Mouse (Mus musculus) lung, postnatal 0 days (tissue): ENCODE data around the gene Znrd1as. TPM values are rescaled to one million over a fixed set of nuclear protein-coding genes. Genes with fewer than 3 reads are reported as not detected.

Experiments
- ATAC-seq: fragments of 200-750 bp; cut with Nextera tagmentation; 2 replicates; pipeline ENCODE4 v1.8.0; 2017; ENCODE audit warnings: moderate library complexity
- DNase-seq: peaks from one replicate; pipeline ENCODE4 v3.0.0-alpha.2; 2016; ENCODE audit warnings: low spot score
- H3K27ac ChIP-seq: fragments of 300-500 bp; sonication (generic); 2 replicates; pipeline ENCODE4 v1.5.1; 2014; ENCODE audit warnings: antibody characterized with exemption, mild to moderate bottlenecking, low read length, mixed read lengths
- H3K27me3 ChIP-seq: fragments of 300-500 bp; sonication (generic); replicated peaks from 2 replicates; pipeline ENCODE4 v1.6.1; 2014; ENCODE audit warnings: low read length, mixed read lengths; ENCODE audit not compliant: insufficient read depth
- H3K36me3 ChIP-seq: fragments of 300-500 bp; sonication (generic); 2 replicates; pipeline ENCODE4 v1.6.1; 2014; ENCODE audit warnings: low read length, mixed read lengths; ENCODE audit not compliant: insufficient read depth
- H3K4me1 ChIP-seq: fragments of 300-500 bp; sonication (generic); 2 replicates; pipeline ENCODE4 v1.6.1; 2014; ENCODE audit warnings: antibody characterized with exemption, low read depth, low read length, mixed read lengths; ENCODE audit not compliant: insufficient read depth
- H3K4me2 ChIP-seq: fragments of 300-500 bp; sonication (generic); replicated peaks from 2 replicates; pipeline ENCODE4 v1.6.1; 2014; ENCODE audit warnings: low read depth, mild to moderate bottlenecking, low read length, moderate library complexity, mixed read lengths
- H3K4me3 ChIP-seq: fragments of 300-500 bp; sonication (generic); 2 replicates; pipeline ENCODE4 v1.5.1; 2014; ENCODE audit warnings: low read depth, low read length
- H3K9ac ChIP-seq: fragments of 300-500 bp; sonication (generic); replicated peaks from 2 replicates; pipeline ENCODE4 v1.6.1; 2014; ENCODE audit warnings: low read depth, mild to moderate bottlenecking
- H3K9me3 ChIP-seq: fragments of 300-500 bp; sonication (generic); 2 replicates; pipeline ENCODE4 v1.6.1; 2016; ENCODE audit warnings: low read length, mixed read lengths
- CTCF ChIP-seq: IDR thresholded peaks from 2 replicates; pipeline ENCODE4 v1.5.1; 2016; ENCODE audit warnings: antibody characterized with exemption, mild to moderate bottlenecking
- EP300 ChIP-seq: IDR thresholded peaks from 2 replicates; pipeline ENCODE4 v1.6.1; 2016; ENCODE audit warnings: antibody characterized with exemption, mild to moderate bottlenecking, control low read depth
- WGBS: fragments of 180-500 bp; shearing (Covaris S2); extraction: QIAGEN DNeasy Blood & Tissue Kit; methylation state at CpG from one replicate; pipeline ENCODE4 v1.1.7; 2014; 5-methylcytosine and 5-hydroxymethylcytosine counted together
- polyA plus RNA-seq: library from polyadenylated mRNA; unstranded; fragments of >200 nt; fragmentation: Nextera tagmentation; extraction: Ambion mirVana; gene quantifications from 2 replicates; pipeline ENCODE4 v1.2.1, GENCODE M21; 2015

The Znrd1as gene
- polyA plus RNA-seq, 1 experiment from 2014 or later: 5.1 TPM

DNA sequence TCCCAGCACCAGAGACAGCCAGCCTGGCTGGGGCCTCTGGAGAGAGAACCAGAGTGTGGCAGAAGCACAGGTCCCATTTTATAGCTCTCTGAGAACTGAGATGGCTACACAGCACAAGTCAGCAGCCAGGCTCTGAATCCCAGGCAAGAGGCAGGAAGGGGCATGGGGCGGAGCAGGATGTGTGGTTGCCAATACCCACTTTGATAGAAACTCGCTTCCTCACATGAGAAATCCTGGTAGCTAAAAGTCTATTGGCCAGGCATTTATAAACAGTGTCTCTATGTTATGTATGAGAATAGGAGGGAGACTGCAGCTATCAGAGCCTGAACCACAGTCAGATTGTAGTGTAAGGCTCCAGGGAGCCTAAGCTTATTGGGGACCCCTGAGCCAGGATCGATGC is 14.4 kb downstream of the Znrd1as start:
- no peak for TF ChIP-seq EP300
- no peak for TF ChIP-seq CTCF
- no peak for DNase-seq
- ATAC-seq: 0 out of 2 replicates have a peak, but pooled peaks have one; percentile 23
- WGBS: 63% methylated on average over 3 of the region's 3 CpGs
- H3K9ac ChIP-seq: no peak overlapping the region
- no peak overlapping the region for H3K4me3 ChIP-seq
- no peaks in the 10 kb centered on the region for H3K27me3 ChIP-seq
- H3K4me2 ChIP-seq: no peak overlapping the region
- H3K9me3 ChIP-seq: no peaks in the 10 kb centered on the region
- no peaks in the 10 kb centered on the region for H3K4me1 ChIP-seq
- H3K27ac ChIP-seq: no peak overlapping the region
- no peaks in the 10 kb centered on the region for H3K36me3 ChIP-seq

DNA sequence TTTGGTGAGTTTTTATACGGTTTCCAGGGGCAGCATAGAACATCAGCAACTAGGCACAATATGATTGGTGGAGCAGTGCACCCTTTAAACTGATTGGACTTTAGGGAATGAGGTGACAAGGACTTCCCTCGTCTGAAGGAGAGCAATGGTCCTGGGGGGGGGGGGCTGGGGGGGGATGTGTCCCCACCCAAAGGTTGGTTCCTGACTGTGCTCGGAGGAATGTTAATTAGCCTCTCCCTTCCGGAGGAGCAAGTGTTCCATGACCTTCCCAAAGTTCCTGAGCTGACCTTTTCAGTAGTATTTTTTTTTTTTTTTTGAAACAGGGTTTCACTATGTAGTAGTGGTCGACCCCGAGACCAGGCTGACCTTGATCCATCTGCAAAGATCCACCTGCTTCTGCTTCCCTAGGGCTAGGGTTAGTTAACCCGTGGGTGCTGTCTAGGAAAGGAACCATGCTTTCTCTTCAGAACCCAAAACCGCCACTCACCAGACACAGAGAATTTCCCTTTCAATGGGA is 14.9 kb downstream of the Znrd1as start:
- TF ChIP-seq EP300 (no peak), CTCF (no peak)
- ATAC-seq: no peak
- no peak overlapping the region for H3K4me2 ChIP-seq
- H3K36me3 ChIP-seq: no peaks in the 10 kb centered on the region
- 60% methylated on average over 8 of the region's 8 CpGs for WGBS
- no peaks in the 10 kb centered on the region for H3K4me1 ChIP-seq
- no peak overlapping the region for H3K4me3 ChIP-seq
- no peaks in the 10 kb centered on the region for H3K9me3 ChIP-seq
- DNase-seq: no peak
- no peak overlapping the region for H3K9ac ChIP-seq
- no peak overlapping the region for H3K27ac ChIP-seq
- no peaks in the 10 kb centered on the region for H3K27me3 ChIP-seq

- WGBS: 10% methylated on average over 18 of the region's 18 CpGs
- H3K27me3 ChIP-seq: no peaks in the 10 kb centered on the region
- no peak within 1 kb of the TSS for H3K9ac ChIP-seq
- H3K36me3 ChIP-seq: no peaks in the 10 kb centered on the region
- H3K27ac ChIP-seq: no peak within 1 kb of the TSS
- TF ChIP-seq CTCF: no peak
- no peak for TF ChIP-seq EP300
- H3K9me3 ChIP-seq: no peaks in the 10 kb centered on the region
- peak; percentile 32 for DNase-seq
- no peak within 1 kb of the TSS for H3K4me3 ChIP-seq
- no peaks in the 10 kb centered on the region for H3K4me1 ChIP-seq
- H3K4me2 ChIP-seq: peak within 1 kb of the TSS; percentile 46
- ATAC-seq: peak; percentile 55
Observed at GRCm38 (mm10) chr17:36981221-36981813, 22.9 kb downstream of the Znrd1as start, which contains the start of gene 2410137M14Rik. 2410137M14Rik (minus strand) TSS chr17:36981237.

DNA sequence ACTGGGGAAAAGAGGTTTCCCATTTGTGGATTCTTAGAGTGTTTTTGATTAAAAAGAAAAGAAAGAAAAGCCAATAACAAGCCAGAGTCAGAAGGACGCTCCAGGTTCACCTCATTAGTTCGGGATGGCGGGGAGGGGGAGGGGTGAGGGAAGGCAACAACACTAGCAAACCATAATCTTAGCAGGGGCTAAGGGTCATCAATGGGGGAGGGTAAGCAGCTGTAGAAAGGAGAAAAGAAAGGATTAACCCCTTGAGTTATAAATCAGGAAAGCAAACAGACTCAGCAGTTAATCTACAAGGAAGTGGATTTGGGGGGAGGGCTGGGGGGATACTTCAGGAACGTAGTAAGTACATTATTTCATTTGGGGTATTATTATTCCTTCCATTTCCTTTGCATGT is 23.5 kb downstream of the Znrd1as start:
- ATAC-seq: no peak
- TF ChIP-seq EP300 (no peak), CTCF (no peak)
- no peaks in the 10 kb centered on the region for H3K36me3 ChIP-seq
- no peak overlapping the region for H3K4me3 ChIP-seq
- H3K9ac ChIP-seq: no peak overlapping the region
- peak overlapping the region; percentile 46; the same call in 1 of the 2 replicates for H3K4me2 ChIP-seq
- no peak overlapping the region for H3K27ac ChIP-seq
- H3K27me3 ChIP-seq: no peaks in the 10 kb centered on the region
- H3K4me1 ChIP-seq: no peaks in the 10 kb centered on the region
- WGBS: 14% methylated on average over 4 of the region's 4 CpGs
- DNase-seq: no peak
- H3K9me3 ChIP-seq: no peaks in the 10 kb centered on the region

GRCm38 (mm10) chr17:36982253-36983155 is 24.1 kb downstream of the Znrd1as start:
- Histone ChIP-seq H3K4me3 (no peak overlapping the region), H3K9ac (no peak overlapping the region), H3K27ac (no peak overlapping the region), H3K27me3 (no peaks in the 10 kb centered on the region), H3K9me3 (no peaks in the 10 kb centered on the region), H3K4me2 (no peak overlapping the region), H3K4me1 (no peaks in the 10 kb centered on the region), H3K36me3 (no peaks in the 10 kb centered on the region)
- DNase-seq (peak; percentile 68), ATAC-seq (peak; percentile 90)
- WGBS: 25% methylated on average over 5 of the region's 5 CpGs
- TF ChIP-seq CTCF: no peak
- TF ChIP-seq EP300: peak; percentile 69

DNA sequence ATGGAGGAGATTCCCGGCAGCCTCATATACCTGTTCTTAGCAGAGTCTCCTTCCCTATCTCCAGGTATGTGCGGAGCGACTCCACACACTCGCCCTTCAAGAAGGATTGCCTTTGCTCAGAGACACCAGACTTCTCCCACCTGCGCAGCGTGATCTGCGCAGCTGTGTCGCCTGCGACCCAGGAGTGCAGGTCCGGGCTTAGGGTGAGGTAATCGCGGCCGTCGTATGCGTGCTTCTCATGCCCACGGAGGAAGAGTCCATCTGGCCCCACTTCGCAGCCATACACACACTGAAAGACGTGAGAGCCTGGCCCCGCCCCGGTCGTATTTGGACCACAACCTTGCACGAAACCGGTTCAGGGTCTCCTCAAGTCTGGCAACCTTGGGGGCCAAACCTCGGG is 30.1 kb downstream of the Znrd1as start:
- Histone ChIP-seq H3K27me3 (no peaks in the 10 kb centered on the region), H3K27ac (no peak overlapping the region), H3K4me1 (no peaks in the 10 kb centered on the region), H3K9me3 (no peaks in the 10 kb centered on the region), H3K4me2 (peak overlapping the region; percentile 32), H3K36me3 (no peaks in the 10 kb centered on the region), H3K4me3 (no peak overlapping the region), H3K9ac (no peak overlapping the region)
- no peak for ATAC-seq
- no peak for DNase-seq
- TF ChIP-seq EP300 (no peak), CTCF (no peak)
- 6% methylated on average over 24 of the region's 24 CpGs for WGBS
